Mouse (Mus musculus) embryonic fibroblast, embryonic 13.5 days (primary cell): ENCODE measurements around the gene Diaph2. TPM values are rescaled to one million over a fixed set of nuclear protein-coding genes. Genes with fewer than 3 reads are reported as not detected.

ENCODE experiments used
- H3K27ac ChIP-seq: 2 replicates; pipeline ENCODE4 v1.5.1; 2012; ENCODE audit warnings: low read length, control low read depth, inconsistent platforms; ENCODE audit not compliant: insufficient read depth
- H3K4me1 ChIP-seq: 2 replicates; pipeline ENCODE4 v1.6.1; 2011; ENCODE audit warnings: low read length; ENCODE audit not compliant: control insufficient read depth, insufficient read depth
- H3K4me3 ChIP-seq: 2 replicates; pipeline ENCODE4 v1.5.1; 2011; ENCODE audit warnings: mild to moderate bottlenecking, control low read depth, low read length; ENCODE audit not compliant: insufficient read depth
- CTCF ChIP-seq: IDR thresholded peaks from 2 replicates; pipeline ENCODE4 v1.5.1; 2011; ENCODE audit warnings: mild to moderate bottlenecking, control low read depth, low read length, moderate library complexity, borderline replicate concordance; ENCODE audit not compliant: insufficient read depth
- POLR2A ChIP-seq: IDR thresholded peaks from 2 replicates; pipeline ENCODE4 v1.6.1; 2011; ENCODE audit warnings: low read depth, mild to moderate bottlenecking, control low read depth, low read length, moderate library complexity
- polyA plus RNA-seq: library from polyadenylated mRNA; stranded (reverse); fragments of >200 nt; gene quantifications from 2 replicates; pipeline ENCODE4 v1.2.4, GENCODE M21; 2011; ENCODE audit warnings: low read depth; ENCODE audit not compliant: missing spikeins, insufficient read length

Diaph2 gene
- polyA plus RNA-seq, result 17.7 and 19.7 TPM in 2 replicates

DNA sequence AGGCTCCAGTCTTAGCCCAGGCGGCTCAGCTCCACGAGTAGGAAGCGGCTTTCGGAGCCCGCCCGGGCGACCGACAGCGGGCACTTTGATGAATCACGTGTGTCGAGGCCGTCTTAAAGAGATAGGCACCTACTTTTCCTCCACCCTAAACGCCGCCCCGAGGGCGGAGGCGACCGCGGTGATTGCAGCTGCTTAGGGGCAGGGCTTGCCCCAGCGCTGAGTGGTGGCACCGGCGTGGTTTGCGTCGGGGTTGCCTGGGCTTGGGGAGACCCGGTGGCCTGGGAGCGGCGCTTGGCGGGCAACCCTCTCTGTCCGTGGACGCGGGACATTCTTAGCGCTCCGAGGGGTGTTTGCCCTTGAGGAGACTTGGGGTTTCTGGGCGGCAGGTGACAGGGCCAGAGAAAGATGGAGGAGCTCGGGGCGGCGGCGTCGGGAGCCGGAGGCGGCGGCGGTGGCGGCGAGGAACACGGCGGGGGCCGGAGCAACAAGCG, at the start of gene Diaph2:
Gene Diaph2, plus strand, starts transcription at position 172 of the 491 bp plus-strand sequence.
- peak within 1 kb of the TSS; percentile 35 for H3K27ac ChIP-seq
- peak within 1 kb of the TSS; percentile 86 for H3K4me3 ChIP-seq
- no peaks in the 10 kb centered on the region for H3K4me1 ChIP-seq
- TF ChIP-seq POLR2A (peak; percentile 77), CTCF (no peak)

DNA sequence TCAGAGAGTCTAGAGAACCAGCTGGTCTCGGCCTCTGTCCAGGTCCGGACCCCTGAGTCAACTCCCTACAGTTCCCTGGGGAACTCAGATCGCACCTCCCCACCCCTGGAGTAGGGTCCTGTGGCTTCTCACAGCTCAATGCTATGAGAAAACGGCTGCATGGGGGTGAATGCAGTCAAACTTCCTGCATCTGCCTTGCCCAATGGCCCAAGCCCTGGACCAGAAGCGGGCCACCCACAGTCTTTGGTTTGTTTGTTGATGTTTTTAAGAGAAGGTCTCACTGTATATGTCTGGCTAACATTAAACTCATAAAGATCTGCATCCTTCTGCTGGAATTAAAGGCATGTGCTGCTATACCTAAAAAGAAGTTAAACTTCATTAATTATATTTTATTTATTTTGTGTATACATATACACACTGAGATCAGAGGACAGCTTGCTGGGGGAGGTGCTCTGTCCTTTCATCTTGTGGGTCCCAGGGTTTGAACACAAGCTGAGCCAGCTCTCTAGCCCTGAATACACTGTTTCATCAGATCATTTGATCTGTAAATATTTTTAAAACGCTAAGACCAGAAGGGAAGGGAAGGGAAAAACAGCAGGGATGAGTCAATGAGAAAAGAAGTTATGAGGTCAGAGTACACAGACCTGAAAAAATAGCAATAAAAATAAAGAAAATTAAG, 47.8 kb upstream of the Diaph2 start:
- no peak for TF ChIP-seq POLR2A
- no peak for TF ChIP-seq CTCF
- Histone ChIP-seq H3K4me1 (no peaks in the 10 kb centered on the region), H3K4me3 (no peak overlapping the region), H3K27ac (no peak overlapping the region)

DNA sequence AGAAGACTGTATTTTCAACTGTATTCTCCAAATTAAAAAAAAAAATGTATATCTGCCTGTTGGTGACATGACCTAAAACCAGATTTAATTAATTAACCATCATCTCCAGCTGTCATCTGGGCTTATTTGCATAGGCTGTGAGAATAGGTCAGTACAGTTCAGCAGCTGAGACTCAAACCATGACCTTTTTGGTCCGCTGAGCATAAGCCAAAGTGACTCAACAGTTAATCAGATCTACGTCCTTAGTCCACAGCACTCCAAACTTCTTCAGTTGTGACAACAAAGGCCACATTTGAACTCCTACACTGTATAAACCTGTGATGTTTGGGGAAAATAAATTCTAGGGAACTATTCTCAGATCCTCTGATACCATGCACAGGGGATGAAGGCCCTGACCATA, 39.9 kb upstream of the Diaph2 start:
- Histone ChIP-seq H3K4me1 (no peaks in the 10 kb centered on the region), H3K27ac (no peak overlapping the region), H3K4me3 (no peak overlapping the region)
- TF ChIP-seq CTCF, result no peak
- TF ChIP-seq POLR2A, result no peak

- Histone ChIP-seq H3K4me1 (no peaks in the 10 kb centered on the region), H3K27ac (no peak overlapping the region), H3K4me3 (no peak overlapping the region)
- TF ChIP-seq CTCF (no peak), POLR2A (no peak)
These were observed 20.8 kb upstream of the Diaph2 start for GRCm38 (mm10) chrX:129728717-129729220.

- TF ChIP-seq POLR2A, result no peak
- TF ChIP-seq CTCF, result no peak
- H3K4me3 ChIP-seq, result no peak overlapping the region
- no peak overlapping the region for H3K27ac ChIP-seq
- H3K4me1 ChIP-seq, result no peaks in the 10 kb centered on the region
These were observed 13.0 kb upstream of the Diaph2 start for GRCm38 (mm10) chrX:129736562-129736961.

- Histone ChIP-seq H3K4me3 (no peak overlapping the region), H3K4me1 (no peaks in the 10 kb centered on the region), H3K27ac (no peak overlapping the region)
- TF ChIP-seq POLR2A (no peak), CTCF (no peak)
These were observed 10.3 kb upstream of the Diaph2 start for GRCm38 (mm10) chrX:129739226-129739625.

DNA sequence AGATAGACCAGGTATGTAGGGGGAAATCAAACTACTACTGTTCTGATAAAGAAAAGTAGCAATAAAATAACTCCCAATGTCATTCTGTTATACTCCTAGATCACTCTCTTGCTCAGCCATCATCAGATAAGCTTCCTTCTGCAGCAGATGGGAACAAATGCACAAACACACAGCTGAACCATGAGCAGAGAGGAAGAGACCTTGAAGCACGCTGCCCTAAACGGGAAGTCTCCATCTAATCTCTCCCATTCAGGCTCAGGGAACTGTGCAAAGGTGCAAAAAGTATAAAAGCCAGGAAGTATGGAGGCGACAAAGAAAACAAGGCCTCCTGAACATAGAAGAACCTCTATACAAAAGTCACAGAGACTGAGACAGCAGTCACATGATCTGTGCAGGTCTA, 6.6 kb upstream of the Diaph2 start:
- Histone ChIP-seq H3K27ac (no peak overlapping the region), H3K4me1 (no peaks in the 10 kb centered on the region), H3K4me3 (no peak overlapping the region)
- TF ChIP-seq CTCF (no peak), POLR2A (no peak)

DNA sequence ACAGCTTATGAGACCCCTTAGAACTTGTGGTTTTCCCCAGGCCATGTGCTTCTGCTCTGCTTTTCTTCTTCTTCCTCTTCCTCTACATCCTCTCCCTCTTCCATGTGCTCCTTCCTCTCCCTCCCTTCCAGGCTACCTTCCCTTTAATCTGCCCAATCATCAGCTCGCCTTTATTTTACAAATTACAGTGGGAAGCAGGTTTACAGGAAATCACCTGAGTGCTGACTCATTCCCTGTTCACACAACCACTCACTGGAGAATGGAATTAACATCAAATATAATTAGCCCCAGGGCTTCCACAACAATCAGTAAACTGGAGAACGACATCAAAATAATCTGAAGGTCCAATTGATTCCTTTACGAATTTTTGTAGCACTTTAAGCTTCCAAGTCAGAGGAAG, 3.6 kb upstream of the Diaph2 start:
- no peaks in the 10 kb centered on the region for H3K4me1 ChIP-seq
- TF ChIP-seq CTCF, result no peak
- no peak for TF ChIP-seq POLR2A
- no peak overlapping the region for H3K27ac ChIP-seq
- no peak overlapping the region for H3K4me3 ChIP-seq

- no peak for TF ChIP-seq POLR2A
- no peak for TF ChIP-seq CTCF
- H3K4me1 ChIP-seq, result no peaks in the 10 kb centered on the region
- no peak overlapping the region for H3K27ac ChIP-seq
These were observed 440 bp upstream of the Diaph2 start for GRCm38 (mm10) chrX:129749102-129749501.

DNA sequence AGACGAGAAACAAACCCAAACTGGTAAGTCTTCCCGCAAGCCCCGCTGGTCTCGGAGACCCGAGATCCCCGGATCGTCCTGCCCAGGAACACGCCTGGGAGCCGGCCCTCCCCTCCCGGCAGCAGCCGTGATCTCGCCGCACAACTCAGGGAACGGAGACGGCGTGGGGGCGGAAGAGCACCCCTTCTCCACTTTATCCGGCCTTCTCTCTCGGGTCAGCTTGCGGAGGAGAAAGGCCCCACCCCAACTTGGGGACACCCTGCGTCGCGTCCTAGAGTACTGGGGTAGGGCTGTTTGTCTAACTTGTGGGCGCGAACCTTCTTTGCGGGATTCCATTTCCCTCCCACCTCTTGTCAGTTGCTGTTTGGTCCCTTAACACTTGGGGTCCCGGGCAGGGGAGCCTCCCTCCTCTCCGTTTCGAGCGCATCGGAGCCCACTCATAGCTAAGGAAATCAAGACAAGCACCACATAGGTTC, 590 bp downstream of the Diaph2 start:
- no peaks in the 10 kb centered on the region for H3K4me1 ChIP-seq
- peak overlapping the region; percentile 35 for H3K27ac ChIP-seq
- TF ChIP-seq CTCF (no peak), POLR2A (no peak)
- H3K4me3 ChIP-seq, result peak overlapping the region; percentile 86

More at GRCm38 (mm10) chrX:129749102-129749501, 440 bp upstream of the Diaph2 start:
- peak overlapping the region; percentile 86 for H3K4me3 ChIP-seq
